Mouse (Mus musculus) myocyte (in vitro differentiated cells): ENCODE data around the gene Vps33b. TPM values are rescaled to one million over a fixed set of nuclear protein-coding genes. Genes with fewer than 3 reads are reported as not detected.

ENCODE experiments used
- H3K27me3 ChIP-seq: one replicate; pipeline ENCODE4 v1.6.1; 2011; ENCODE audit not compliant: control insufficient read depth, insufficient read depth, insufficient read length
- H3K36me3 ChIP-seq: one replicate; pipeline ENCODE4 v1.6.1; 2011; ENCODE audit not compliant: control insufficient read depth, insufficient read depth
- H3K4me2 ChIP-seq: one replicate; pipeline ENCODE4 v1.6.1; 2011; ENCODE audit warnings: low read depth, control low read depth
- H3K4me3 ChIP-seq: one replicate; pipeline ENCODE4 v1.5.1; 2011; ENCODE audit warnings: mild to moderate bottlenecking, control low read depth, moderate library complexity
- H3K79me2 ChIP-seq: one replicate; pipeline ENCODE4 v1.6.1; 2011; ENCODE audit not compliant: control insufficient read depth, insufficient read depth
- H3ac ChIP-seq: one replicate; pipeline ENCODE4 v1.6.1; 2011; ENCODE audit not compliant: control insufficient read depth, insufficient read length
- CEBPB ChIP-seq: IDR thresholded peaks from 2 replicates; pipeline ENCODE4 v1.6.1; 2011; ENCODE audit warnings: mild to moderate bottlenecking, moderate library complexity; ENCODE audit not compliant: poor library complexity, insufficient read depth, severe bottlenecking
- E2F4 ChIP-seq: IDR thresholded peaks from one replicate; pipeline ENCODE4 v1.6.1; 2011; ENCODE audit warnings: mild to moderate bottlenecking, control low read depth, moderate library complexity; ENCODE audit not compliant: insufficient read depth
- MAX ChIP-seq: IDR thresholded peaks from one replicate; pipeline ENCODE4 v1.6.1; 2011; ENCODE audit warnings: low read depth, mild to moderate bottlenecking, control low read depth
- MYOD1 ChIP-seq, 3 experiments: IDR thresholded peaks; one replicate each; pipeline ENCODE4 v1.6.1; 2011; ENCODE audit warnings: control low read depth in 2 of 3, low read depth in 2 of 3, mild to moderate bottlenecking in 2 of 3, moderate library complexity in 1 of 3; ENCODE audit not compliant: insufficient read length in 2 of 3, control insufficient read depth in 1 of 3
- MYOG ChIP-seq, 3 experiments: IDR thresholded peaks; one replicate each; pipeline ENCODE4 v1.6.1; 2011; ENCODE audit warnings: control low read depth in 2 of 3, low read depth in 2 of 3, mild to moderate bottlenecking in 2 of 3; ENCODE audit not compliant: insufficient read length in 2 of 3, control insufficient read depth in 1 of 3, insufficient read depth in 1 of 3
- POLR2A ChIP-seq: IDR thresholded peaks from one replicate; pipeline ENCODE4 v1.6.1; 2011; ENCODE audit warnings: low read depth, mild to moderate bottlenecking, control low read depth, moderate library complexity; ENCODE audit not compliant: insufficient read length
- POLR2AphosphoS2 ChIP-seq: IDR thresholded peaks from one replicate; pipeline ENCODE4 v1.6.1; 2011; ENCODE audit warnings: low read depth, control low read depth; ENCODE audit not compliant: insufficient read length
- REST ChIP-seq: IDR thresholded peaks from one replicate; pipeline ENCODE4 v1.6.1; 2011; ENCODE audit warnings: mild to moderate bottlenecking, control low read depth, moderate library complexity; ENCODE audit not compliant: insufficient read depth, insufficient read length
- SRF ChIP-seq: IDR thresholded peaks from one replicate; pipeline ENCODE4 v1.6.1; 2011; ENCODE audit warnings: low read depth; ENCODE audit not compliant: control insufficient read depth, insufficient read length
- TCF12 ChIP-seq: IDR thresholded peaks from one replicate; pipeline ENCODE4 v1.6.1; 2011; ENCODE audit warnings: mild to moderate bottlenecking, control low read depth; ENCODE audit not compliant: poor library complexity, insufficient read depth, severe bottlenecking
- TCF3 ChIP-seq: IDR thresholded peaks from one replicate; pipeline ENCODE4 v1.6.1; 2011; ENCODE audit warnings: low read depth, control low read depth; ENCODE audit not compliant: insufficient read length
- USF1 ChIP-seq: IDR thresholded peaks from one replicate; pipeline ENCODE4 v1.6.1; 2011; ENCODE audit warnings: low read depth, mild to moderate bottlenecking, control low read depth, moderate library complexity
- polyA plus RNA-seq: library from polyadenylated mRNA; unstranded; fragments of >200 nt; fragmentation: generic; extraction: Trizol; gene quantifications from one replicate; pipeline ENCODE4 v1.2.1, GENCODE M21; 2012; ENCODE audit warnings: missing spikeins

The Vps33b gene
- polyA plus RNA-seq, 1 experiment: 4.8 TPM

DNA sequence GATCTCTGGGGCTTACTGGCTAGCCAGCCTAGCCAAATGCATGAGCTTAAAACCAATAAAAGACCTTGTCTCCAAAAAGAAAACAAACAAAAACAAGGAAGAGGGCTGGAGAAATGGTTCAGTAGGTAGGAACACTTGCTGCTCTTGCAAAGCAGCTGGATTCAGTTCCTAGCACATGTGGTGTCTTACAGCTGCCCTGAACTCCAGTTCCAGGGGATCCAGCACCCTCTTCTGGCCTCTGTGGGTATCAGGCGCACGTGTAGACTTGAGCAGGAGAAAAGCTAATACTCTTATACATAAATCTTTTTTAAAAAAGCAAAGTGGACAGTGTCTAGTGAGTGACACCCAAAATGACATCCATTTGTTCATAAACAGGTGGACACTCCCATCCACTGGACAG lies 32.1 kb downstream of the Vps33b start:
- TF ChIP-seq CEBPB (no peak), MAX (no peak)
- H3K4me3 ChIP-seq: no peak overlapping the region

GRCm38 (mm10) chr7:80307766-80308165 lies 38.3 kb downstream of the Vps33b start:
- H3K4me3 ChIP-seq: no peak overlapping the region
- H3K27me3 ChIP-seq: no peaks in the 10 kb centered on the region
- no peaks in the 10 kb centered on the region for H3K79me2 ChIP-seq
- H3K36me3 ChIP-seq: peaks cover 68% of the 10 kb centered on the region
- TF ChIP-seq E2F4 (no peak), POLR2AphosphoS2 (no peak), MYOG (IDR thresholded peaks at IDR 0.05; ENCODE audit: control insufficient read depth in 1 of 3, insufficient read depth in 1 of 3, insufficient read length in 2 of 3, low read depth in 2 of 3) (no peak), POLR2A (no peak), TCF3 (no peak), TCF12 (no peak), SRF (no peak), USF1 (no peak)
- no peak overlapping the region for H3K4me2 ChIP-seq
- no peak overlapping the region for H3ac ChIP-seq

More for the DNA sequence above, 32.1 kb downstream of the Vps33b start:
- Histone ChIP-seq H3K79me2 (peaks cover 49% of the 10 kb centered on the region), H3K36me3 (peaks cover 50% of the 10 kb centered on the region), H3K4me2 (no peak overlapping the region), H3ac (no peak overlapping the region), H3K27me3 (no peaks in the 10 kb centered on the region)

DNA sequence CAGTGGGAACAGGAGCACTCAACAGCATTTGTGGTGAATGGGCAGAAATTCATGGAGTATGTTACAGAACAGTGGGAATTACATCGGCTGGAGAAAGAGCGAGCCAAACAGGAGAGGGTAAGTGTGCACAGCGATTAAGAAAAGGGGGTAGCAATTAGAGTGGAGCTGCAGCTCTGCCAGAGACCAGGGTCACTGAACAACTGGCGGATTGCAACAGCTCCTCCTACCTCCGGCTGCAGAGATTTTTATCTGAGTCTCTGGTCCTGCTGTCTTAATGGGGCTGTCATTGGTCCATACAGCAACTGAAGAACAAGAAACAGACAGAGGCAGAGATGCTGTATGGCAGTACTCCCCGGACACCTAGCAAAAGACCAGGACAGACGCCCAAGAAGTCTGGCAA lies 41.3 kb downstream of the Vps33b start:
- no peak overlapping the region for H3K4me2 ChIP-seq
- H3ac ChIP-seq: no peak overlapping the region
- no peak overlapping the region for H3K4me3 ChIP-seq
- peaks cover 59% of the 10 kb centered on the region for H3K36me3 ChIP-seq
- H3K79me2 ChIP-seq: no peaks in the 10 kb centered on the region
- no peak for TF ChIP-seq CEBPB
- no peak for TF ChIP-seq E2F4
- no peak for TF ChIP-seq TCF3
- TF ChIP-seq MYOG (IDR thresholded peaks at IDR 0.05; ENCODE audit: control insufficient read depth in 1 of 3, insufficient read depth in 1 of 3, insufficient read length in 2 of 3, low read depth in 2 of 3): no peak
- H3K27me3 ChIP-seq: no peaks in the 10 kb centered on the region

DNA sequence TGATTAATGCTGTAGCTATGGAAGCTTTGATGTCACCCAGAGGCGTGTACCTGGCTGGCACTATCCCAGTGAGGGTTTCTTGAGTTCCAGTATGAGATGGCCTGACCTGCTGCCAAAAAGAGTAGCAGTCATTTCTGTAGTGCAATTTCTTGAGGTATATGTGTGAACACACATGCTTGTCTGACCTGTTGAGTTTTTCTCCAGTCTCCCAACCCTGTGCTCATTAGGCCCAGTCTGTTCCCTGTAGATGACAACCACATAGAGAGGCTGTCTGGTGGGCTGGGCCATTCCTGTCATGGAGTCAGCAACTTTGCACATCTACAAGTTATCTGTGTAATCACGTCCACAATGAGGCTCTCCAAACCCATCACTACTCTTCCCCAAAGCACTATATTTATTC lies 46.3 kb downstream of the Vps33b start:
- H3ac ChIP-seq: no peak overlapping the region
- no peak overlapping the region for H3K4me2 ChIP-seq
- peaks cover 42% of the 10 kb centered on the region for H3K36me3 ChIP-seq
- TF ChIP-seq POLR2AphosphoS2: peak; percentile 40
- no peak for TF ChIP-seq MAX
- H3K4me3 ChIP-seq: no peak overlapping the region
- H3K27me3 ChIP-seq: no peaks in the 10 kb centered on the region
- no peaks in the 10 kb centered on the region for H3K79me2 ChIP-seq

DNA sequence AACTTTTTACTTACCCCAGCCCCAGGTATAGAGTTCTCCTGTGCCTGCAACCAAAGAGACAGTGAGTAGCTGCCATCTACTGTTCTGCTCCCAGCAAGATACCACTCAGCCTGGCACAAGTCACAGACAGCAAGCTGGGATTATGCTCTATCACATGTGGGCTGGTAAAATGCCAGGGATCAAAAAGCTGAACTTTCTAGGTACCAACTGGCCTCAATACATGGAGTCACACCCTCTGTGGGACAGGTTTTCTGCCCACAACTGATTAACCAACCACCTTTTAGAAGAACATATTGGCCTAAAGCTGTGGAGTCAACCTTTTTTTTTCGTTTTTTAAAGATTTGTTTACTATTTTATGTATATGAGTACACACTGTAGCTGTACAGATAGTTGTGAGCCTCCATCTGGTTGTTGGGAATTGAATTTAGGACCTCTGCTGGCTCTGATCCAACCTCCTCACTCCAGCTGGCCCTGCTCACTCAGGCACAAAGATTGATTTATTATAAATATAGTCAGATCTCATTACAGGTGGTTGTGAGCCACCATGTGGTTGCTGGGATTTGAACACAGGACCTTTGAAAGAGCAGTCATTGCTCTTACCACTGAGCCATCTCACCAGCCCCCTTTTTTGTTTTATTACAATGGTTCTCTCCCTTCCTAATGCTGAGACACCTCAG lies 48.1 kb downstream of the Vps33b start:
- Histone ChIP-seq H3K79me2 (peaks cover 7% of the 10 kb centered on the region), H3ac (no peak overlapping the region), H3K4me2 (peak overlapping the region; percentile 18), H3K36me3 (peaks cover 25% of the 10 kb centered on the region), H3K4me3 (no peak overlapping the region), H3K27me3 (no peaks in the 10 kb centered on the region)
- no peak for TF ChIP-seq MYOG (IDR thresholded peaks at IDR 0.05; ENCODE audit: control insufficient read depth in 1 of 3, insufficient read depth in 1 of 3, insufficient read length in 2 of 3, low read depth in 2 of 3)

GRCm38 (mm10) chr7:80318670-80319069 lies 49.2 kb downstream of the Vps33b start:
- Histone ChIP-seq H3K36me3 (peaks cover 18% of the 10 kb centered on the region), H3K79me2 (peaks cover 12% of the 10 kb centered on the region), H3K27me3 (no peaks in the 10 kb centered on the region), H3K4me3 (no peak overlapping the region), H3ac (no peak overlapping the region), H3K4me2 (peak overlapping the region; percentile 70)
- TF ChIP-seq MYOG (IDR thresholded peaks at IDR 0.05; ENCODE audit: control insufficient read depth in 1 of 3, insufficient read depth in 1 of 3, insufficient read length in 2 of 3, low read depth in 2 of 3): peak; percentile 55 to 88 (median 87)
- TF ChIP-seq POLR2AphosphoS2: peak; percentile 79
- TF ChIP-seq TCF3: peak; percentile 38
- TF ChIP-seq MAX: no peak
- TF ChIP-seq SRF: no peak
- peak; percentile 29 for TF ChIP-seq TCF12
- TF ChIP-seq CEBPB: no peak
- peak; percentile 30 for TF ChIP-seq POLR2A
- no peak for TF ChIP-seq USF1
- no peak for TF ChIP-seq REST
- no peak for TF ChIP-seq E2F4
- peak in 2 of 3 experiments; percentile 71 to 77 for TF ChIP-seq MYOD1 (IDR thresholded peaks at IDR 0.05; ENCODE audit: control insufficient read depth in 1 of 3, insufficient read length in 2 of 3, low read depth in 2 of 3)
